Mouse (Mus musculus) CH12.LX (cell line): Measurements from ENCODE around the gene Tpr. TPM values are rescaled to one million over a fixed set of nuclear protein-coding genes. Genes with fewer than 3 reads are reported as not detected.

Source experiments
- DNase-seq: peaks from one replicate; pipeline ENCODE4 v3.0.0-alpha.2; 2013; ENCODE audit errors: extremely low read depth
- H3K27ac ChIP-seq: 2 replicates; pipeline ENCODE4 v1.5.1; 2012; ENCODE audit warnings: low read depth, mild to moderate bottlenecking, control low read depth, moderate library complexity; ENCODE audit not compliant: insufficient read depth
- H3K27me3 ChIP-seq: replicated peaks from 2 replicates; pipeline ENCODE3; 2012; ENCODE audit warnings: inconsistent platforms
- H3K36me3 ChIP-seq, 2 experiments: replicated peaks in 1 of 2; 2 replicates each; pipeline versions ENCODE3 to v1.6.1; 2012; ENCODE audit warnings: inconsistent platforms in 1 of 2, low read length in 1 of 2, mild to moderate bottlenecking in 1 of 2, mixed read lengths in 1 of 2, moderate library complexity in 1 of 2; ENCODE audit not compliant: control insufficient read depth in 1 of 2, insufficient read depth in 1 of 2
- H3K4me1 ChIP-seq, 2 experiments: 2 replicates each; pipeline ENCODE4 v1.6.1; 2012; ENCODE audit warnings: inconsistent platforms in 1 of 2, moderate library complexity in 1 of 2; ENCODE audit not compliant: insufficient read depth in 2 of 2, control insufficient read depth in 1 of 2
- H3K4me2 ChIP-seq: 2 replicates; pipeline ENCODE4 v1.6.1; 2012; ENCODE audit warnings: low read depth, mild to moderate bottlenecking, control low read depth; ENCODE audit not compliant: poor library complexity, insufficient read depth, severe bottlenecking
- H3K4me3 ChIP-seq, 3 experiments: fragments of 150-350 bp in 1 of 3; sonication (generic) in 1 of 3; replicated peaks in 1 of 3; 2 replicates each; pipeline versions ENCODE3 to v1.5.1; 2011 to 2012; ENCODE audit warnings: low read depth in 2 of 3, low read length in 2 of 3, mild to moderate bottlenecking in 2 of 3, moderate library complexity in 2 of 3, control low read depth in 1 of 3, improper control_type of control experiment in 1 of 3, inconsistent platforms in 1 of 3, mixed read lengths in 1 of 3; ENCODE audit not compliant: poor library complexity in 1 of 3
- H3K79me2 ChIP-seq: replicated peaks from 2 replicates; pipeline ENCODE4 v1.6.1; 2012; ENCODE audit warnings: mild to moderate bottlenecking, moderate library complexity; ENCODE audit not compliant: control insufficient read depth, poor library complexity, insufficient read depth, severe bottlenecking; ENCODE audit errors: extremely low read depth
- H3K9ac ChIP-seq: 2 replicates; pipeline ENCODE4 v1.6.1; 2012; ENCODE audit warnings: low read depth, mild to moderate bottlenecking, control low read depth, moderate library complexity; ENCODE audit not compliant: insufficient read depth
- H3K9me3 ChIP-seq: replicated peaks from 2 replicates; pipeline ENCODE3; 2012; ENCODE audit warnings: low read length, inconsistent platforms, mixed read lengths
- BHLHE40 ChIP-seq: IDR thresholded peaks from 2 replicates; pipeline ENCODE4 v1.6.1; 2011; ENCODE audit warnings: mild to moderate bottlenecking, low read depth, low read length, improper control_type of control experiment
- CHD2 ChIP-seq: IDR thresholded peaks from 2 replicates; pipeline ENCODE4 v1.6.1; 2011; ENCODE audit warnings: low read length, improper control_type of control experiment
- CTCF ChIP-seq, 2 experiments: IDR thresholded peaks in 1 of 2; conservative IDR thresholded peaks in 1 of 2; 2 replicates each; pipeline ENCODE4 v1.5.1; 2011 to 2012; ENCODE audit warnings: low read depth in 2 of 2, low read length in 2 of 2, improper control_type of control experiment in 1 of 2, inconsistent platforms in 1 of 2, mild to moderate bottlenecking in 1 of 2, moderate library complexity in 1 of 2
- E2F4 ChIP-seq: IDR thresholded peaks from 2 replicates; pipeline ENCODE4 v1.6.1; 2011; ENCODE audit warnings: low read depth, low read length, improper control_type of control experiment; ENCODE audit not compliant: insufficient replicate concordance
- ELF1 ChIP-seq: IDR thresholded peaks from 2 replicates; pipeline ENCODE4 v1.6.1; 2014; ENCODE audit warnings: low read depth, mild to moderate bottlenecking, inconsistent platforms, low read length, improper control_type of control experiment
- ETS1 ChIP-seq: conservative IDR thresholded peaks from 2 replicates; pipeline ENCODE4 v1.6.1; 2012; ENCODE audit warnings: low read depth, mild to moderate bottlenecking, inconsistent platforms, low read length, improper control_type of control experiment, moderate library complexity
- JUN ChIP-seq: IDR thresholded peaks from 2 replicates; pipeline ENCODE4 v1.6.1; 2011; ENCODE audit warnings: low read depth, mild to moderate bottlenecking, low read length, improper control_type of control experiment, moderate library complexity; ENCODE audit not compliant: insufficient read depth
- JUND ChIP-seq: conservative IDR thresholded peaks from 2 replicates; pipeline ENCODE4 v1.6.1; 2011; ENCODE audit warnings: low read depth, low read length, improper control_type of control experiment
- MAFK ChIP-seq: IDR thresholded peaks from 2 replicates; pipeline ENCODE4 v1.6.1; 2011; ENCODE audit warnings: low read length, improper control_type of control experiment; ENCODE audit not compliant: insufficient replicate concordance
- MAX ChIP-seq: IDR thresholded peaks from 2 replicates; pipeline ENCODE4 v1.6.1; 2011; ENCODE audit warnings: low read length, improper control_type of control experiment
- MAZ ChIP-seq: IDR thresholded peaks from 2 replicates; pipeline ENCODE4 v1.6.1; 2012; ENCODE audit warnings: low read depth, mild to moderate bottlenecking, inconsistent platforms, low read length, improper control_type of control experiment, moderate library complexity
- MXI1 ChIP-seq: IDR thresholded peaks from 2 replicates; pipeline ENCODE4 v1.6.1; 2011; ENCODE audit warnings: mild to moderate bottlenecking, low read depth, low read length, improper control_type of control experiment
- NELFE ChIP-seq: IDR thresholded peaks from 2 replicates; pipeline ENCODE4 v1.6.1; 2011; ENCODE audit warnings: low read depth, low read length, improper control_type of control experiment
- NRF1 ChIP-seq: IDR thresholded peaks from 2 replicates; pipeline ENCODE4 v1.6.1; 2014; ENCODE audit warnings: low read depth, mild to moderate bottlenecking, inconsistent platforms, low read length, improper control_type of control experiment, moderate library complexity
- PAX5 ChIP-seq: IDR thresholded peaks from 2 replicates; pipeline ENCODE4 v1.6.1; 2012; ENCODE audit warnings: low read length, inconsistent platforms, mixed read lengths
- POLR2A ChIP-seq: IDR thresholded peaks from 2 replicates; pipeline ENCODE4 v1.6.1; 2011; ENCODE audit warnings: low read depth, mild to moderate bottlenecking, improper control_type of control experiment, low read length
- POLR2AphosphoS2 ChIP-seq: IDR thresholded peaks from 2 replicates; pipeline ENCODE4 v1.6.1; 2011; ENCODE audit warnings: low read depth, low read length, improper control_type of control experiment
- RAD21 ChIP-seq: IDR thresholded peaks from 2 replicates; pipeline ENCODE4 v1.6.1; 2011; ENCODE audit warnings: low read depth, mild to moderate bottlenecking, low read length, improper control_type of control experiment, moderate library complexity
- RCOR1 ChIP-seq: conservative IDR thresholded peaks from 2 replicates; pipeline ENCODE4 v1.6.1; 2012; ENCODE audit warnings: low read depth, mild to moderate bottlenecking, inconsistent platforms, low read length, improper control_type of control experiment
- SIN3A ChIP-seq: IDR thresholded peaks from 2 replicates; pipeline ENCODE4 v1.6.1; 2012; ENCODE audit warnings: low read length, improper control_type of control experiment, inconsistent platforms
- SMC3 ChIP-seq: IDR thresholded peaks from 2 replicates; pipeline ENCODE4 v1.6.1; 2011; ENCODE audit warnings: low read depth, low read length, improper control_type of control experiment
- TCF12 ChIP-seq: IDR thresholded peaks from 2 replicates; pipeline ENCODE4 v1.6.1; 2014; ENCODE audit warnings: low read depth, mild to moderate bottlenecking, inconsistent platforms, low read length, improper control_type of control experiment
- ZC3H11A ChIP-seq: IDR thresholded peaks from 2 replicates; pipeline ENCODE4 v1.6.1; 2012; ENCODE audit warnings: low read depth, mild to moderate bottlenecking, inconsistent platforms, low read length, improper control_type of control experiment
- ZKSCAN1 ChIP-seq: IDR thresholded peaks from 2 replicates; pipeline ENCODE4 v1.6.1; 2012; ENCODE audit warnings: low read depth, inconsistent platforms, low read length, improper control_type of control experiment, borderline replicate concordance
- dilution Hi-C: fragments of 300-500 bp; cut with MboI; formaldehyde crosslinking; loops from 2 replicates; pipeline ENCODE4 v1.14.3; 2020; ENCODE audit warnings: low sequenced_read_pairs; ENCODE audit not compliant: extremely low pct_unique_long_range_greater_than_20kb, extremely low pct_ligation_motif_present
- in situ Hi-C: fragments of 300-500 bp; cut with MboI; formaldehyde crosslinking; loops from 3 replicates; pipeline ENCODE4 v1.14.3; 2019; ENCODE audit warnings: low sequenced_read_pairs, low pct_ligation_motif_present, low pct_unique_long_range_greater_than_20kb, mixed read lengths
- polyA plus RNA-seq: library from polyadenylated mRNA; unstranded; fragments of >175 nt; gene quantifications from 2 replicates; pipeline ENCODE4 v1.2.1, GENCODE M21; 2012; ENCODE audit warnings: low read depth; ENCODE audit not compliant: insufficient read length
- total RNA-seq, 2 experiments: library from RNA; depleted of rRNA; stranded (reverse); fragments of 300-350 nt in 1 of 2; fragments of >200 nt in 1 of 2; gene quantifications; 2 replicates each; pipeline ENCODE4 v1.2.3; 2012 to 2014

Gene Tpr
- total and polyA plus RNA-seq, 3 experiments = 135 to 291 (median 200) TPM

GRCm38 (mm10) chr1:150460595-150460994, 68.0 kb downstream of the Tpr start:
- no peak overlapping the region for H3K27ac ChIP-seq
- H3K4me1 ChIP-seq = no peaks in the 10 kb centered on the region
- no peaks in the 10 kb centered on the region for H3K27me3 ChIP-seq
- no peaks in the 10 kb centered on the region for H3K36me3 ChIP-seq
- H3K9ac ChIP-seq = no peak overlapping the region
- no peak overlapping the region for H3K4me3 ChIP-seq
- no peak overlapping the region for H3K4me2 ChIP-seq
- DNase-seq = no peak
- no peaks in the 10 kb centered on the region for H3K9me3 ChIP-seq
- H3K79me2 ChIP-seq = no peaks in the 10 kb centered on the region
- dilution Hi-C loops = no loop called here
- TF ChIP-seq JUN (no peak), CHD2 (no peak), TCF12 (no peak), RCOR1 (no peak), POLR2A (no peak), POLR2AphosphoS2 (no peak), ETS1 (no peak), MXI1 (no peak), E2F4 (no peak), SIN3A (no peak), NRF1 (no peak), MAFK (no peak), SMC3 (no peak), PAX5 (no peak), MAZ (no peak), NELFE (no peak)
- TF ChIP-seq, all 38 proteins: peak for 0
- in situ Hi-C loops = no loop called here

DNA sequence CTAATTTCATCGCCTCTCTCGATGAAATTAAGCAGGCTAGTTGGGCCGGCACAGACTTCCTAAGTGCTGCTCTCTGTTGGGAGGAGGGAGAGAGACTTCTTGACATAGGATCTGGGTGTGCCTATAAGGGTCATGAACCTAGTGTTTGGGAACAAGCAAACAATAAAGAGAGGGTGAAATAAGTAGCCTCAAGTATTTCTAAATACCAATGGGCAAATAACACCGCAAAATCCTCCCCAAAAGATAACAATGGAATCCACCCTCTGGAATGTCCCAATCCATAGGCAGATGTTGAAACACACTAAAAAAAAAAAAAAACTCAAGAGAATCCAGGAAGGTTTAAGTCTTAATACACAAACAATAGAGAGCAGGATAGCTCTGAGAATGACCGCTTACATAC, 70.4 kb downstream of the Tpr start:
- in situ Hi-C loops = no loop called here
- H3K4me1 ChIP-seq = no peaks in the 10 kb centered on the region
- dilution Hi-C loops = no loop called here
- no peaks in the 10 kb centered on the region for H3K27me3 ChIP-seq
- no peaks in the 10 kb centered on the region for H3K36me3 ChIP-seq
- TF ChIP-seq JUND (no peak), CTCF (conservative IDR thresholded peaks at IDR 0.05 in 1 of 2, IDR thresholded peaks at IDR 0.05 in 1 of 2; ENCODE audit: low read depth in 2 of 2, low read length in 2 of 2) (no peak), JUN (no peak), ELF1 (no peak), BHLHE40 (no peak), MAX (no peak), ZC3H11A (no peak), RAD21 (no peak), ZKSCAN1 (no peak), POLR2AphosphoS2 (no peak)
- no peak for DNase-seq
- H3K27ac ChIP-seq = no peak overlapping the region
- H3K79me2 ChIP-seq = no peaks in the 10 kb centered on the region
- H3K4me3 ChIP-seq = no peak overlapping the region
- H3K9ac ChIP-seq = no peak overlapping the region
- no peak overlapping the region for H3K4me2 ChIP-seq
- H3K9me3 ChIP-seq = no peaks in the 10 kb centered on the region
